Mouse (Mus musculus) MEL-GATA-1-ER (cell line): ENCODE results near the gene Zfp771.
A peak's percentile ranks its signal among the peaks of the same experiment; 100 is the strongest.
"Not testable (repeated sequence)": the region's sequence is repeated elsewhere in the genome, so short reads cannot be mapped to it uniquely, and the experiment has no call there.

ENCODE experiments used
- DNase-seq: peaks from one replicate; pipeline ENCODE4 v3.0.0-alpha.2; 2012; ENCODE audit warnings: low read depth; ENCODE audit errors: extremely low read depth

Zfp771 gene

GRCm38 (mm10) chr7:127217901-127218642, 26.0 kb upstream of the Zfp771 start:
- DNase-seq = no peak

GRCm38 (mm10) chr7:127218670-127219069, 25.4 kb upstream of the Zfp771 start:
- DNase-seq = peak; percentile 78

GRCm38 (mm10) chr7:127220440-127220839, 23.6 kb upstream of the Zfp771 start:
- DNase-seq = no peak

- no peak for DNase-seq
Observed at GRCm38 (mm10) chr7:127223106-127223505, 21.0 kb upstream of the Zfp771 start.

- DNase-seq = no peak
Observed at GRCm38 (mm10) chr7:127223515-127224478, 20.3 kb upstream of the Zfp771 start.

GRCm38 (mm10) chr7:127224616-127225015, 19.5 kb upstream of the Zfp771 start:
- DNase-seq = no peak

- DNase-seq = peak; percentile 62
Observed at GRCm38 (mm10) chr7:127225147-127225995, 18.7 kb upstream of the Zfp771 start.

- DNase-seq = peak; percentile 89
Observed at GRCm38 (mm10) chr7:127228615-127229303, 15.3 kb upstream of the Zfp771 start.

- no peak for DNase-seq
Observed at GRCm38 (mm10) chr7:127231376-127231775, 12.7 kb upstream of the Zfp771 start.

- DNase-seq = no peak
Observed at GRCm38 (mm10) chr7:127231826-127232621, 12.1 kb upstream of the Zfp771 start.

GRCm38 (mm10) chr7:127232622-127233367, 11.3 kb upstream of the Zfp771 start, which contains the start of the genes Zfp553 and Sept1:
Zfp553 (plus strand) TSS chr7:127233061.
Sept1 (minus strand) TSS chr7:127233130.
- DNase-seq = peak; percentile 50

GRCm38 (mm10) chr7:127233368-127233749, 10.7 kb upstream of the Zfp771 start:
- no peak for DNase-seq

- DNase-seq = peak; percentile 47
Observed at GRCm38 (mm10) chr7:127233765-127234164, 10.3 kb upstream of the Zfp771 start.

GRCm38 (mm10) chr7:127234777-127235176, 9.3 kb upstream of the Zfp771 start:
- no peak for DNase-seq

- DNase-seq = no peak
Observed at GRCm38 (mm10) chr7:127243361-127243867, 660 bp upstream of the Zfp771 start.

- DNase-seq = no peak
Observed at GRCm38 (mm10) chr7:127244658-127245510, 810 bp downstream of the Zfp771 start.

GRCm38 (mm10) chr7:127250511-127250910, 6.4 kb downstream of the Zfp771 start:
- DNase-seq = not testable (repeated sequence)

- DNase-seq = no peak
Observed at GRCm38 (mm10) chr7:127252414-127252813, 8.3 kb downstream of the Zfp771 start.
